Mouse (Mus musculus): ENCODE data around the gene Chka. TPM values are rescaled to one million over a fixed set of nuclear protein-coding genes. Genes with fewer than 3 reads are reported as not detected.

Gene Chka
- total RNA-seq, 2 experiments from 2014 or later: 112 to 133 TPM

Other genes with a start within 250 kb of the Chka start
- gene Lrp5, start 165.2 kb upstream of the Chka start, total RNA-seq (2021): 100 to 1,000 TPM in 1 of 2 experiments, 10 to 100 TPM in 1; 95.6 to 154 TPM
- 10 to 100 TPM; 28.1 to 43.2 TPM for gene 1810055G02Rik, start 143.5 kb upstream of the Chka start, total RNA-seq (2021)
- gene Kmt5b, start 84.4 kb upstream of the Chka start, total RNA-seq (2021): 10 to 100 TPM; 50.7 to 52.5 TPM
- 10 to 100 TPM; 57.7 to 65.9 TPM for gene Tcirg1, start 55.4 kb downstream of the Chka start, total RNA-seq (2021)
- gene Ndufs8, start 61.0 kb downstream of the Chka start, total RNA-seq (2021): 100 to 1,000 TPM; 331 to 356 TPM
- gene Aldh3b1, start 78.0 kb downstream of the Chka start, total RNA-seq (2021): 100 to 1,000 TPM in 1 of 2 experiments, 10 to 100 TPM in 1; 30.1 to 194 TPM
- gene Unc93b1, start 83.4 kb downstream of the Chka start, total RNA-seq (2021): 10 to 100 TPM; 49.1 to 62.5 TPM
- 1 to 10 TPM in 1 of 2 experiments, under 1 TPM in 1; 0.20 to 1.1 TPM for gene Aldh3b3, start 106.9 kb downstream of the Chka start, total RNA-seq (2021)
- gene Aldh3b2, start 120.6 kb downstream of the Chka start, total RNA-seq (2021): 10 to 100 TPM in 1 of 2 experiments, 1 to 10 TPM in 1; 4.6 to 13.8 TPM
- 10 to 100 TPM; 18.2 to 20.1 TPM for gene Acy3, start 134.8 kb downstream of the Chka start, total RNA-seq (2021)
- gene Tbx10, start 141.0 kb downstream of the Chka start, total RNA-seq (2021): not detected
- 10 to 100 TPM; 20.4 to 30.8 TPM for gene Nudt8, start 148.8 kb downstream of the Chka start, total RNA-seq (2021)
- under 1 TPM; 0.72 to 0.96 TPM for gene Gm49405, start 148.9 kb downstream of the Chka start, total RNA-seq (2021)
- 1 to 10 TPM; 1.1 to 1.9 TPM for gene Doc2g, start 151.5 kb downstream of the Chka start, total RNA-seq (2021)
- gene Ndufv1, start 161.0 kb downstream of the Chka start, total RNA-seq (2021): 100 to 1,000 TPM; 355 to 381 TPM
- gene Gstp1, start 186.2 kb downstream of the Chka start, total RNA-seq (2021): 100 to 1,000 TPM; 354 to 397 TPM
- 10 to 100 TPM; 56.1 to 59.7 TPM for gene Gstp2, start 194.2 kb downstream of the Chka start, total RNA-seq (2021)
- gene Gstp3, start 207.8 kb downstream of the Chka start, total RNA-seq (2021): under 1 TPM; 0.63 to 0.99 TPM
- gene Cabp2, start 229.8 kb downstream of the Chka start, total RNA-seq (2021): not detected
- 100 to 1,000 TPM; 109 to 132 TPM for gene Cdk2ap2, start 245.4 kb downstream of the Chka start, total RNA-seq (2021)
- gene Pitpnm1, start 248.2 kb downstream of the Chka start, total RNA-seq (2021): 100 to 1,000 TPM in 1 of 2 experiments, 10 to 100 TPM in 1; 59.7 to 158 TPM

All from adrenal gland, postnatal 36 days (tissue).